Mouse (Mus musculus) thymus, adult 2 months (tissue): Measurements from ENCODE around the gene Pip4k2b.

ENCODE experiments used
- CTCF ChIP-seq: fragments of 200-500 bp; IDR thresholded peaks from 2 replicates; pipeline ENCODE4 v1.5.1; 2012; ENCODE audit warnings: mild to moderate bottlenecking, control low read depth, low read length, moderate library complexity, borderline replicate concordance; ENCODE audit not compliant: control insufficient read depth, poor library complexity, insufficient read depth; ENCODE audit errors: extremely low read depth
- POLR2A ChIP-seq: fragments of 200-500 bp; IDR thresholded peaks from 2 replicates; pipeline ENCODE4 v1.6.1; 2012; ENCODE audit warnings: mild to moderate bottlenecking, low read length, control low read depth, moderate library complexity; ENCODE audit not compliant: control insufficient read depth, poor library complexity, insufficient read depth; ENCODE audit errors: extremely low read depth

- TF ChIP-seq CTCF = no peak
- no peak for TF ChIP-seq POLR2A
Measured at GRCm38 (mm10) chr11:97700746-97701580, 43.5 kb downstream of the Pip4k2b start.
